In genomic region chr12:32060247-32061089, GRCm38 (mm10) we compare ENCODE assay signal across 8 mouse cellular contexts. TPM values are rescaled to one million over a fixed set of nuclear protein-coding genes. Genes with fewer than 3 reads are reported as not detected.
DNase-seq lines count a peak whose midpoint lies in the region; ATAC-seq and TF ChIP-seq lines count a peak whose summit lies in the region.

No protein-coding gene starts in this region.

- no peaks in the 10 kb centered on the region for H3K36me3 ChIP-seq in limb, embryonic 14.5 days (ENCODE audit: control insufficient read depth, insufficient read depth, low read length)
- no peaks in the 10 kb centered on the region for H3K36me3 ChIP-seq in neural tube, embryonic 11.5 days (ENCODE audit: control insufficient read depth, insufficient read depth, low read length)

- H3K9ac ChIP-seq in limb, embryonic 14.5 days (ENCODE audit: low read depth, low read length, severe bottlenecking) = peak overlapping the region; percentile 83
- peak overlapping the region; percentile 84 for H3K9ac ChIP-seq in neural tube, embryonic 11.5 days (ENCODE audit: low read length)

- no peaks in the 10 kb centered on the region for H3K27me3 ChIP-seq in limb, embryonic 14.5 days (ENCODE audit: control insufficient read depth, insufficient read depth, low read length)
- no peaks in the 10 kb centered on the region for H3K27me3 ChIP-seq in neural tube, embryonic 11.5 days (ENCODE audit: control insufficient read depth, insufficient read depth, low read length)

- peaks cover 3% of the 10 kb centered on the region; the same call in 1 of the 2 replicates for H3K4me1 ChIP-seq in limb, embryonic 14.5 days (ENCODE audit: control insufficient read depth, insufficient read depth, low read length)
- peaks cover 5% of the 10 kb centered on the region for H3K4me1 ChIP-seq in neural tube, embryonic 11.5 days (ENCODE audit: control insufficient read depth, insufficient read depth, low read length)

- no peaks in the 10 kb centered on the region for H3K9me3 ChIP-seq in limb, embryonic 14.5 days (ENCODE audit: control insufficient read depth, low read length)
- H3K9me3 ChIP-seq in neural tube, embryonic 11.5 days (ENCODE audit: control insufficient read depth, low read length) = no peaks in the 10 kb centered on the region

- peak; percentile 16 for DNase-seq in layer of hippocampus, adult 11-12 months (ENCODE audit: low spot score)
- DNase-seq in layer of hippocampus, adult 9-10 months (ENCODE audit: low spot score) = no peak
- peak; percentile 50 for DNase-seq in ES-CJ7 (ENCODE audit: low read depth, low spot score)
- peak; percentile 34 for DNase-seq in brain, embryonic 18.5 days (ENCODE audit: low read depth, low spot score)
- peak; percentile 28 to 50 for DNase-seq in frontal cortex, postnatal 10 days (ENCODE audit: low spot score in 2 of 2)
- DNase-seq in limb, embryonic 14.5 days (ENCODE audit: low spot score) = no peak
- DNase-seq in neural tube, embryonic 11.5 days (ENCODE audit: low spot score) = peak; percentile 75
- no peak for DNase-seq in urinary bladder, adult 2 months (ENCODE audit: low spot score)

- ATAC-seq in limb, embryonic 14.5 days (ENCODE audit: low FRiP score, low read depth) = peak; percentile 77
- ATAC-seq in neural tube, embryonic 11.5 days (ENCODE audit: insufficient read depth, low FRiP score, low TSS enrichment) = peak; percentile 77

- H3K4me3 ChIP-seq in limb, embryonic 14.5 days (replicated peaks; ENCODE audit: low read length) = peak overlapping the region; percentile 78
- H3K4me3 ChIP-seq in neural tube, embryonic 11.5 days (ENCODE audit: low read depth, low read length) = peak overlapping the region; percentile 65

- TF ChIP-seq POLR2A in limb, embryonic 14.5 days (IDR thresholded peaks at IDR 0.05; ENCODE audit: borderline replicate concordance, extremely low read depth, insufficient read depth, insufficient read length) = no peak

- H3K4me2 ChIP-seq in limb, embryonic 14.5 days (replicated peaks; ENCODE audit: low read depth, low read length, severe bottlenecking) = peak overlapping the region; percentile 91
- peak overlapping the region; percentile 72 for H3K4me2 ChIP-seq in neural tube, embryonic 11.5 days (ENCODE audit: low read depth)

- peak overlapping the region; percentile 88 for H3K27ac ChIP-seq in limb, embryonic 14.5 days (replicated peaks; ENCODE audit: low read depth, low read length)
- peak overlapping the region; percentile 91 for H3K27ac ChIP-seq in neural tube, embryonic 11.5 days (ENCODE audit: low read depth, low read length)

- under 1% methylated on average over 49 of the region's 66 CpGs for WGBS in limb, embryonic 14.5 days
- WGBS in neural tube, embryonic 11.5 days = under 1% methylated on average over 51 of the region's 66 CpGs

RNA-seq across cellular contexts. Expression of gene Prkar2b, which starts 0.6 kb away (rescaled TPM):
- polyA plus RNA-seq in limb, embryonic 14.5 days (2012; rRNA removed) = 10.7 and 12.2 TPM in 2 replicates
- polyA plus RNA-seq in limb, embryonic 14.5 days (2014; fragmentation: Nextera tagmentation; extraction: Ambion mirVana) = 23.9 and 24.0 TPM in 2 replicates
- polyA plus RNA-seq in neural tube, embryonic 11.5 days (2014; fragmentation: Nextera tagmentation; extraction: Ambion mirVana) = 53.7 and 57.3 TPM in 2 replicates
- 8.6 and 10.0 TPM in 2 replicates for polyA plus RNA-seq in urinary bladder, adult 2 months (2012; rRNA removed)

Comparison
In these comparisons a context has a peak if more than half of its experiments do, and no peak if none do; other contexts are left out.
1. DNase-seq: peak in layer of hippocampus, adult 11-12 months (single experiment), ES-CJ7 (single experiment), brain, embryonic 18.5 days (single experiment), frontal cortex, postnatal 10 days (2 of 2) and neural tube, embryonic 11.5 days (single experiment); none in layer of hippocampus, adult 9-10 months (single experiment), limb, embryonic 14.5 days (single experiment) and urinary bladder, adult 2 months (single experiment).